8 mouse cellular contexts compared by ENCODE assay signal in the genomic region with DNA sequence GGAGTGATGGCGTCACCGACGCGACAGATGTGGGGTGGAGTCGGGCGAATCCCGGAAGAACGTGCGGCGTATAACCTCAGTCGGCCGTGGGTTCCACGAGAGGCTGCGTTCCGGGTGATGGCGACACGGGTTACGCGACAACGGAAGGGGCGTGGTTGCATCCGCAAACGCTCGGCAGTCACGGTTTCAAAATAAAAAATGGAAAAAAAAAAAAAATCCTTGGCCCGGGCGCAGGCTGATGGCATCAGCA. TPM values are rescaled to one million over a fixed set of nuclear protein-coding genes. Genes with fewer than 3 reads are reported as not detected.
DNase-seq lines count a peak whose midpoint lies in the region; ATAC-seq and TF ChIP-seq lines count a peak whose summit lies in the region.

No protein-coding gene starts in this region.

- WGBS in embryonic facial prominence, embryonic 14.5 days = under 1% methylated on average over 27 of the region's 27 CpGs
- under 1% methylated on average over 27 of the region's 27 CpGs for WGBS in intestine, embryonic 16.5 days

- ATAC-seq in embryonic facial prominence, embryonic 14.5 days (ENCODE audit: low read depth) = no peak
- ATAC-seq in intestine, embryonic 16.5 days = peak; percentile 20; the same call in 1 of the 2 replicates

- H3K4me1 ChIP-seq in embryonic facial prominence, embryonic 14.5 days (ENCODE audit: control insufficient read depth, insufficient read depth, low read length) = no peaks in the 10 kb centered on the region
- H3K4me1 ChIP-seq in intestine, embryonic 16.5 days (ENCODE audit: control insufficient read depth, insufficient read depth, low read length) = no peaks in the 10 kb centered on the region

- H3K27me3 ChIP-seq in embryonic facial prominence, embryonic 14.5 days (replicated peaks; ENCODE audit: control insufficient read depth, insufficient read depth, low read length) = no peaks in the 10 kb centered on the region
- H3K27me3 ChIP-seq in intestine, embryonic 16.5 days (replicated peaks; ENCODE audit: control insufficient read depth, insufficient read depth, low read length) = no peaks in the 10 kb centered on the region
- H3K27me3 ChIP-seq in myocyte (ENCODE audit: control insufficient read depth, insufficient read depth, insufficient read length) = no peaks in the 10 kb centered on the region

- H3K9me3 ChIP-seq in embryonic facial prominence, embryonic 14.5 days (ENCODE audit: control insufficient read depth, low read length) = no peaks in the 10 kb centered on the region
- no peaks in the 10 kb centered on the region for H3K9me3 ChIP-seq in intestine, embryonic 16.5 days (ENCODE audit: control insufficient read depth, low read length)

- H3K27ac ChIP-seq in left cerebral cortex, adult 2 months = peak overlapping the region; percentile 99
- peak overlapping the region; percentile 98 for H3K27ac ChIP-seq in embryonic facial prominence, embryonic 14.5 days (replicated peaks; ENCODE audit: low read depth, low read length)
- peak overlapping the region; percentile 99 for H3K27ac ChIP-seq in intestine, embryonic 16.5 days (ENCODE audit: low read length)

- H3K36me3 ChIP-seq in embryonic facial prominence, embryonic 14.5 days (ENCODE audit: control insufficient read depth, insufficient read depth, low read length) = no peaks in the 10 kb centered on the region
- H3K36me3 ChIP-seq in intestine, embryonic 16.5 days (ENCODE audit: control insufficient read depth, insufficient read depth, low read length) = no peaks in the 10 kb centered on the region
- no peaks in the 10 kb centered on the region for H3K36me3 ChIP-seq in myocyte (ENCODE audit: control insufficient read depth, insufficient read depth)

- H3K4me3 ChIP-seq in left cerebral cortex, adult 2 months = peak overlapping the region; percentile 95
- H3K4me3 ChIP-seq in embryonic facial prominence, embryonic 14.5 days (ENCODE audit: low read depth, low read length) = peak overlapping the region; percentile 73
- H3K4me3 ChIP-seq in intestine, embryonic 16.5 days (ENCODE audit: low read length) = peak overlapping the region; percentile 72
- peak overlapping the region; percentile 42 for H3K4me3 ChIP-seq in myocyte

- H3ac ChIP-seq in myocyte (ENCODE audit: control insufficient read depth, insufficient read length) = peak overlapping the region; percentile 94

- H3K79me2 ChIP-seq in myocyte (ENCODE audit: control insufficient read depth, insufficient read depth) = no peaks in the 10 kb centered on the region

- TF ChIP-seq CTCF in left cerebral cortex, adult 2 months (IDR thresholded peaks at IDR 0.05) = no peak

- H3K9ac ChIP-seq in embryonic facial prominence, embryonic 14.5 days (ENCODE audit: low read depth, low read length) = peak overlapping the region; percentile 80
- peak overlapping the region; percentile 81 for H3K9ac ChIP-seq in intestine, embryonic 16.5 days (ENCODE audit: low read depth, low read length)

- H3K4me2 ChIP-seq in embryonic facial prominence, embryonic 14.5 days (ENCODE audit: low read depth, low read length) = peak overlapping the region; percentile 55
- peak overlapping the region; percentile 55 for H3K4me2 ChIP-seq in intestine, embryonic 16.5 days (ENCODE audit: low read depth, low read length)
- H3K4me2 ChIP-seq in myocyte (ENCODE audit: low read depth) = peak overlapping the region; percentile 76

- intact Hi-C loops in left cerebral cortex, adult 2 months (cut with DNase I) = no loop called here
- intact Hi-C loops in left cerebral cortex, postnatal 36 days (cut with DNase I) = no loop called here

- no peak for TF ChIP-seq POLR2A in myocyte (IDR thresholded peaks at IDR 0.05; ENCODE audit: insufficient read length, low read depth)

- no peak for DNase-seq in left cerebral cortex, adult 2 months (ENCODE audit: extremely low spot score in 1 of 2, low spot score in 2 of 2)
- DNase-seq in left cerebral cortex, postnatal 36 days (ENCODE audit: low spot score in 2 of 2) = no peak
- no peak for DNase-seq in embryonic facial prominence, embryonic 14.5 days (ENCODE audit: low spot score)
- DNase-seq in spleen, postnatal 14 days (ENCODE audit: low spot score in 2 of 2) = no peak
- no peak for DNase-seq in layer of hippocampus, postnatal 10 days (ENCODE audit: low spot score in 2 of 2)
- no peak for DNase-seq in spleen, postnatal 4 days (ENCODE audit: low spot score in 2 of 2)

TF ChIP-seq in myocyte, 11 proteins besides CTCF, POLR2A, EP300 and RAD21:
- TF ChIP-seq TCF12 (IDR thresholded peaks at IDR 0.05; ENCODE audit: insufficient read depth, poor library complexity, severe bottlenecking) = no peak
- no peak for TF ChIP-seq POLR2AphosphoS2 (IDR thresholded peaks at IDR 0.05; ENCODE audit: insufficient read length, low read depth)
- TF ChIP-seq SRF (IDR thresholded peaks at IDR 0.05; ENCODE audit: control insufficient read depth, insufficient read length, low read depth) = no peak
- TF ChIP-seq MAX (IDR thresholded peaks at IDR 0.05; ENCODE audit: low read depth) = no peak
- no peak for TF ChIP-seq TCF3 (IDR thresholded peaks at IDR 0.05; ENCODE audit: insufficient read length, low read depth)

RNA-seq across cellular contexts. Expression of a gene that starts 52.5 kb away (rescaled TPM):
- 100 to 1,000 TPM in 1 of 2 experiments, 10 to 100 TPM in 1; 98.9 to 106 TPM for total RNA-seq in left cerebral cortex, adult 2 months (2021)
- 100 to 1,000 TPM in 1 of 2 experiments, 10 to 100 TPM in 1; 96.5 to 106 TPM for total RNA-seq in left cerebral cortex, postnatal 36 days (2021)
- polyA plus RNA-seq in embryonic facial prominence, embryonic 14.5 days (2014; fragmentation: Nextera tagmentation; extraction: Ambion mirVana) = 110 and 141 TPM in 2 replicates
- polyA plus RNA-seq in intestine, embryonic 16.5 days (2015; fragmentation: Nextera tagmentation; extraction: Ambion mirVana) = 138 and 143 TPM in 2 replicates
- 171 TPM for polyA plus RNA-seq in myocyte (2012; fragmentation: generic; extraction: Trizol)
- 100 to 1,000 TPM; 110 to 113 TPM for total RNA-seq in layer of hippocampus, postnatal 10 days (2021)

Comparison
In these comparisons a context has a peak if more than half of its experiments do, and no peak if none do; other contexts are left out.
1. H3K4me3 ChIP-seq: peak in every context shown above with its lines; median percentile 95 in left cerebral cortex, adult 2 months; 73 in embryonic facial prominence, embryonic 14.5 days; 72 in intestine, embryonic 16.5 days; 42 in myocyte.